Mouse (Mus musculus) ES-E14 (cell line): ENCODE results near the gene Crb1.

ENCODE experiments used
- HCFC1 ChIP-seq: IDR thresholded peaks from 2 replicates; pipeline ENCODE4 v1.6.1; 2012; ENCODE audit warnings: low read length, inconsistent platforms, borderline replicate concordance; ENCODE audit not compliant: insufficient read depth
- ZC3H11A ChIP-seq: IDR thresholded peaks from 2 replicates; pipeline ENCODE4 v1.6.1; 2012; ENCODE audit warnings: low read depth, mild to moderate bottlenecking, inconsistent platforms, low read length, borderline replicate concordance

DNA sequence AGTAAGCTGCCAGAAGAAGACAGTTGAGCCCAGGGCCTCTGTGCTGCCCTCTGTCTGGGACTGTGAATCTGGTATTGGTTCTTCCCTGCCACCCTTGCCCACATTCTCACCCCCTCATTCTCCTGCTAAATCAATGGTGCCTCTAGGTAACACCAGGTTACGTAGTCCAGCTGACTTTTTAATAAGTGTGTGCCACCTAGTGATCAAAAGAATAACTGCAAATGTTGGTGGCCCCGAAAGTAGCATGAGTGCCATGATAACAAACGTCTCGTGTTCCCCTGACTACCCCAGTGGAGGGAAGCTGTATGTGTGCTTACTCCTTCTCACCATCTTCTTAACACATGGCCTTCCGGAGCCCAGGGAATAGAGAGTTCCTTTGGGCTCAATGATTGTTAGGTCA is 214.1 kb downstream of the Crb1 start:
- TF ChIP-seq ZC3H11A (no peak), HCFC1 (no peak)
